Mouse (Mus musculus) hindbrain, embryonic 13.5 days (tissue): Measurements from ENCODE around the gene Qprt. TPM values are rescaled to one million over a fixed set of nuclear protein-coding genes. Genes with fewer than 3 reads are reported as not detected.

Source experiments
- ATAC-seq: fragments of 200-750 bp; cut with Nextera tagmentation; 2 replicates; pipeline ENCODE4 v1.8.0; 2017; ENCODE audit warnings: moderate TSS enrichment; ENCODE audit not compliant: low FRiP score
- H3K27ac ChIP-seq: fragments of 300-500 bp; sonication (generic); 2 replicates; pipeline ENCODE4 v1.5.1; 2015; ENCODE audit warnings: inconsistent platforms, mild to moderate bottlenecking, moderate library complexity
- H3K27me3 ChIP-seq: fragments of 300-500 bp; sonication (generic); 2 replicates; pipeline ENCODE4 v1.6.1; 2015; ENCODE audit warnings: mild to moderate bottlenecking, inconsistent platforms
- H3K36me3 ChIP-seq: fragments of 300-500 bp; sonication (generic); 2 replicates; pipeline ENCODE4 v1.6.1; 2015; ENCODE audit warnings: mild to moderate bottlenecking, inconsistent platforms
- H3K4me1 ChIP-seq: fragments of 300-500 bp; sonication (generic); replicated peaks from 2 replicates; pipeline ENCODE4 v1.6.1; 2015; ENCODE audit warnings: inconsistent platforms
- H3K4me2 ChIP-seq: fragments of 300-500 bp; sonication (generic); 2 replicates; pipeline ENCODE4 v1.6.1; 2015; ENCODE audit warnings: inconsistent platforms, mild to moderate bottlenecking, moderate library complexity
- H3K4me3 ChIP-seq: fragments of 300-500 bp; sonication (generic); 2 replicates; pipeline ENCODE4 v1.5.1; 2015; ENCODE audit warnings: mild to moderate bottlenecking, inconsistent platforms
- H3K9ac ChIP-seq: fragments of 300-500 bp; sonication (generic); 2 replicates; pipeline ENCODE4 v1.6.1; 2015; ENCODE audit warnings: mild to moderate bottlenecking, inconsistent platforms
- H3K9me3 ChIP-seq: fragments of 300-500 bp; sonication (generic); 2 replicates; pipeline ENCODE4 v1.6.1; 2016; ENCODE audit warnings: inconsistent platforms
- WGBS: fragments of 180-500 bp; shearing (Covaris S2); methylation state at CpG from one replicate; pipeline ENCODE4 v1.1.7; 2015; 5-methylcytosine and 5-hydroxymethylcytosine counted together
- polyA plus RNA-seq: library from polyadenylated mRNA; unstranded; fragments of >200 nt; fragmentation: Nextera tagmentation; extraction: Ambion mirVana; gene quantifications from 2 replicates; pipeline ENCODE4 v1.2.1, GENCODE M21; 2015

The Qprt gene
- polyA plus RNA-seq, 1 experiment from 2014 or later = 0.68 TPM

DNA sequence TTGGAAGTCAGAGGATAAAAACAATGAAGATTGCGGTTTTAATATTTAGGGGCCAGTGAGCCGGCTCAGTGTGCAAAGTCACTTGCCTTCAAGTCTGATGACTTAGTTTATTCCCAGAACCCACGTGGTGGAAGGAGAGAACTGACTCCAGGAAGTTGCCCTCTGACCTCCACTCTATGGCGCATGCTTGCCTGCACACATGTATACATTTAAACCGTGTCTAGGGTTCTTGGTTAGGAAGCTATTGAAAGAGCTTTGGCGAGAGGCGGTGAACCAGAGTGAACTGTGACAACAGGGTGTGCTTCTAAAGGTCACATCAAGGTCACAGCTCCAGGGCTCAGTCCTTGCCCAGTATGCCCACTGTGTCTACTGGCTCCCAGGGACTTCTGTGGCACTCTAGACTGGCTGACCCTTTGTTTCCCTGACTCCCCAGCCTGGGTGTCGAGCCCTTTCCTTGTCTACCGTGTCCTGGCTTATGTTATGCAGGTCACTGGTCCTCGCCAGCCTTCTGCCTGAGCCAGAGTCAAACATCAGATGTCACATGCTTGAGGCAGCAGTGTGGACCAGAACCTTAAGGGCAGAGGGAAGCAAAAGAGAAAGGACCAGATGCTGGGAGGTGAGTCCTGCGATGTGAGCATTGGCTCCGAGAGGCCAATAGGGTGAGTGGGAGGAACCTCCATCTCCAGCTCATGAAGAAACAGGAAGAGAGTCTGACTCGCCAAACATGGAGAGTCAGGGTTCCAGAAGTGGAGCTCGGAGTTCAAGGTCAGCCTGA, 3.2 kb downstream of the Qprt start:
- Histone ChIP-seq H3K27me3 (peaks cover 52% of the 10 kb centered on the region), H3K4me3 (no peak overlapping the region), H3K4me1 (peaks cover 11% of the 10 kb centered on the region), H3K27ac (no peak overlapping the region), H3K9ac (no peak overlapping the region), H3K4me2 (no peak overlapping the region), H3K36me3 (no peaks in the 10 kb centered on the region), H3K9me3 (no peaks in the 10 kb centered on the region)
- WGBS = 37% methylated on average over 14 of the region's 14 CpGs
- ATAC-seq = no peak

DNA sequence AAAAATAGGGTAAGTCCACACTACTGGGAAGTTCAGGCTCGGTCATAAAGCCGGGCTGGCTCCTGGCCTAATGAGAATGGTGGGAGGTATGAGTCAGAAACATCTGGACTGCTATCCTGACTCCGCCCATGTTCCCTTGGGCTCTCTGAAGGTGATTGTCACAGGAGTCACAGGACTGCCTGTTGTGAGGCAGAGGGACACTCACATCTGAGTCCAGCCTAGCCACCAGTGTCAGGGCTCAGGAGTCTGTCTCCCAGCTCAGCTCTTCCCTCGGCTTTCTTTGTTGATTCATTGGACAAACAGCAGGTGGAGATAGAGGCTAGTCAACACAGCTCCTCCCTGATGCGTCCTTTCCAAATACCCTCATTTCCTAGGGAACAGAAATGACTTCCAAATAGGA, 4.1 kb downstream of the Qprt start:
- peaks cover 15% of the 10 kb centered on the region for H3K4me1 ChIP-seq
- no peaks in the 10 kb centered on the region for H3K9me3 ChIP-seq
- no peak overlapping the region for H3K4me3 ChIP-seq
- H3K4me2 ChIP-seq = no peak overlapping the region
- no peak overlapping the region; the same call in 1 of the 2 replicates for H3K9ac ChIP-seq
- no peak for ATAC-seq
- H3K36me3 ChIP-seq = no peaks in the 10 kb centered on the region
- peaks cover 45% of the 10 kb centered on the region for H3K27me3 ChIP-seq
- no peak overlapping the region for H3K27ac ChIP-seq
- WGBS = 49% methylated on average over 5 of the region's 5 CpGs

DNA sequence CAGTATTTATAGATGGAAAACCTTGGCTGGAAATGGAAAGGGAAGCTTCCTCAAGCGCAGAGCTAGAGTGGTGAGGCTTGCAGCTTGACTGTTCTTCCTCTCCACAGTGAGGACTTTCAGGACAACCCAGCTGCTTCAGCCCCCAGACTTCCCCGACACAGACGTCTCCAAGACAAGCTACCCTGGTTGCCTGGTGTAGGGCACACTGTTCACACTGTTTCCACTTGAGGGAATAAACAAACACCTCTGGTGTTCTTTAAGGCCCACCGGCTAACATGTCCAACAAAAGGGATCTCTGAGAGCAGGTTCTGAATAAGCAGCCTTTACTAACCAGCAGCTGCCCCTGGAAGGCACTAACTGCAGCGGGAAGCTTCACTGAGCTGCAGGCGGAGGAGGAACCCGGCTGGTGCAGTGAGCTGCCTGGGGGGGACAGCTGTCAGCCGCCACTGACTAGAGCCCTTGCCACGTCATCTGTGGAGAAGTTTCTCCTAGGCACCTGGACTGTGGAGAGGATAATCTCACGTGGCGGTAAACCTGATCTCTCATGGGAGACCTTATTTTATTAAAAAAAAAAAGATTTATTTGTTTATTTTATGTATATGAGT, 5.6 kb downstream of the Qprt start:
- no peak overlapping the region for H3K4me3 ChIP-seq
- H3K27me3 ChIP-seq = peaks cover 32% of the 10 kb centered on the region
- no peak overlapping the region for H3K9ac ChIP-seq
- ATAC-seq = no peak
- no peaks in the 10 kb centered on the region for H3K9me3 ChIP-seq
- no peaks in the 10 kb centered on the region for H3K36me3 ChIP-seq
- H3K4me2 ChIP-seq = no peak overlapping the region
- 48% methylated on average over 11 of the region's 11 CpGs for WGBS
- peaks cover 14% of the 10 kb centered on the region for H3K4me1 ChIP-seq
- no peak overlapping the region; the same call in 1 of the 2 replicates for H3K27ac ChIP-seq

DNA sequence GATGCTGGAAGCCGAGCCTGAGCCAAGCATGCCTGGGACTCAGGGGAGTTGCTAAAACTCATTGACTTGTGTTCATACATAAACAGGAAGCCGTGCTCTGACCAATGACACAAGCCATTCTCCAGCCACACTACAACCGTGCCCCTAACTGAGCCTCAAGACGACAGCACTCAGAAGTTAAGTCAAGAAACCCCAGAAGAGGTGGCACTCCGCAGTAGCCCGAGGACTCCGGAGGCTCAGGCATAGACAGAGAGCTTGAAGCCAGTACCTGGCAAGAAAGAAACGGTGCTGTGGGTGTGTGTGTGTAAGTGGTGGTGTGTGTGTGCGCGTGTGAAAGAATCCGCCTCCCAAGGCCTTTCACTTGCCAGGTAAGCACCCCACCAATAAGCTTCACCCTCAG, 7.1 kb downstream of the Qprt start:
- H3K4me1 ChIP-seq = 0 out of 2 replicates have a peak, but pooled peaks cover 8% of the 10 kb centered on the region
- H3K36me3 ChIP-seq = no peaks in the 10 kb centered on the region
- no peak overlapping the region for H3K4me3 ChIP-seq
- no peak overlapping the region for H3K27ac ChIP-seq
- H3K9me3 ChIP-seq = no peaks in the 10 kb centered on the region
- H3K9ac ChIP-seq = no peak overlapping the region
- 83% methylated on average over 11 of the region's 11 CpGs for WGBS
- ATAC-seq = no peak
- no peak overlapping the region for H3K4me2 ChIP-seq
- peaks cover 17% of the 10 kb centered on the region for H3K27me3 ChIP-seq

DNA sequence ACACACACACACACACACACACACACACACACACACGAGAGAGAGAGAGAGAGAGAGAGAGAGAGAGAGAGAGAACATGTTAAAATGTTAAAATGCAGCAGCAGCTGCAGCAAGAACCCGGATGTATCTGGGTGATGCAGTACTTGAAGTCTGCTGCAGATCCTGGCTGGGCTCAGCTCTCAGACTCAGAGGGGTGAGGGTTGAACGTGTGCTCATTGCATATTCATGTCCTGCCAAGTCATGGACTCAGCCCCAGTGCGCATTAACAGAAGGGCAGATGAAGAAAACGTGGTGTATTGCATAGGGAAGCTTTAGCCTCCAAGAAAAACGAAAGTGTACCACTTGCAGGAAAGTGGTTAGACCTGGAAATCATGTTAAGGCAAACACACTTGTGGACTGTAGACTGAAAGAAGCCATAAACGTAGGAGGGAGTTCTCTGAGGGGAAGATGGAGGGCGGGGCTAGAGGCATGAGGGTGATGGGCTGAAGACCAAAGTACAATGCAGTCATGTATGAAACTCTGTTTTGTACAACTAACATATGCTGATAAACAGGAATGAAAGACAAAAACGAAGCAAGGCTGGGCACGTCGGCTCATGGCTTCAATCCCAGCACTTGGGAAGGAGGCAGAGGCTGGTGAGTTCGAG, 8.3 kb downstream of the Qprt start:
- Histone ChIP-seq H3K4me1 (0 out of 2 replicates have a peak, but pooled peaks cover 8% of the 10 kb centered on the region), H3K4me2 (no peak overlapping the region), H3K27me3 (0 out of 2 replicates have a peak, but pooled peaks cover 5% of the 10 kb centered on the region), H3K9me3 (no peaks in the 10 kb centered on the region), H3K27ac (no peak overlapping the region), H3K36me3 (no peaks in the 10 kb centered on the region), H3K9ac (no peak overlapping the region), H3K4me3 (no peak overlapping the region)
- 57% methylated on average over 12 of the region's 12 CpGs for WGBS
- no peak for ATAC-seq

DNA sequence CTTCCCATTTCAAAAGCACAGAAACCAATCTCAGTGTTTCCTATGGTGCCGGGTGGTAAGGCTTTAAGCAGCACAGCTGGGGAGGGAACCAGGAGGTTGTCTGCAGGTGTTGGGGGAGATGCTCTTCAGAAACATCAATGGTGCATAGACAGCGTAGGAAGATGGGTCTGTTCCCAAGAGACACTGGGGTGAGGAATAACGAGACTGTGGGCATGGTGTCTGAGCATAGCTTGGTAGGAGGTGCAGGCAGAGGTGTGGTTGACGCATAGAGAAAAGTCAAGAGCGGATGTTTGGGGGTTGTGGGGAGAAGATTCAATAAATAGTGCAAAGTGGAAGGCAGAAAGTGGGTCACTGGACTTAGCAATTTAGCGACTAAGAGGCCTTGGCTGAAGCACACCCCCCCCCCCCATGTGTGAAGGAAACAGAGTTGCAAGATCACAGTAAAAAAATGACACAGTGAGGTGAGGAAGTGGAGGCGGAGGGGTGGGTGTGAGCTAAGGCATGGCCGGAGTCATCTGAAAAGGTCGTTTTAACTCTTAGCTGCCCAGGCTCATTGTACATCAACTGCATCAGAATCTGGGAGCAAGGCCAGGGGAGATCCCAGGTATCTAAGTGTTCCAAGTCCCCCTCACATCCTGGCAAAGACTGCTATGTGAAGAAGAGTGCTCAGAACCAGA, 9.0 kb downstream of the Qprt start:
- Histone ChIP-seq H3K9ac (no peak overlapping the region), H3K4me3 (no peak overlapping the region), H3K9me3 (no peaks in the 10 kb centered on the region), H3K36me3 (no peaks in the 10 kb centered on the region), H3K4me1 (0 out of 2 replicates have a peak, but pooled peaks cover 6% of the 10 kb centered on the region), H3K27ac (no peak overlapping the region), H3K27me3 (0 out of 2 replicates have a peak, but pooled peaks cover 5% of the 10 kb centered on the region), H3K4me2 (no peak overlapping the region)
- no peak for ATAC-seq
- WGBS = 57% methylated on average over 9 of the region's 9 CpGs

DNA sequence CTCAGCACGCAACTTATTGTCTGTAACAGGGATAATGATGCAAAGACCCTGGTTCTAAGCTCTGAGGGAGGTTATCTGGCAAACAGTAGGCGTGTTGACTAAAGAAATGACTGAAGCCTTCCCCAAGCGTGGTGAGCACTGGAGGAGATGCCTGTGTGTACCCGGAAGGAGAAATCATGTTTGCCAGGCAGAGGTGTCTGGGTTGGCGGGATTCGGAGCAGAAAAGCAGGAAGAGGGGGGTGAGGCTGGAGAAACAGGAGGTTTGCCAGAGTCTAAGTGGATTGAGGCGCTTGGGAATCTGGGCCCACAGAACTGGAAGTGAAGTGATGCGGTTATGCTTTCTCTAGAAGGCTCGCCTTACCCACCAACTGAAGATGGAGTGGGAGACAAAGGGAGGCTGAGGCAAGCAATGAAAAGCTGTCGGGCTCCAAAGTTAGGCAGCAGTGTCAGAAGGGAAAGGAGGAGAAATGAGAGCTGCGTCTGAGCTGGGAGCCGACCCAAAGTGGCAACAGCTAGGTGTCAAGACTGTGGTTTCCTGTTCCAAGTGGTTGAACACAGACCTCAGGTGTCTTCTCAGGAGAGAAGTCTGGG, 9.7 kb downstream of the Qprt start:
- Histone ChIP-seq H3K36me3 (no peaks in the 10 kb centered on the region), H3K9me3 (no peaks in the 10 kb centered on the region), H3K9ac (no peak overlapping the region), H3K4me3 (no peak overlapping the region), H3K4me1 (0 out of 2 replicates have a peak, but pooled peaks cover 4% of the 10 kb centered on the region), H3K27me3 (0 out of 2 replicates have a peak, but pooled peaks cover 5% of the 10 kb centered on the region), H3K27ac (no peak overlapping the region), H3K4me2 (no peak overlapping the region)
- ATAC-seq = no peak
- 83% methylated on average over 12 of the region's 12 CpGs for WGBS

DNA sequence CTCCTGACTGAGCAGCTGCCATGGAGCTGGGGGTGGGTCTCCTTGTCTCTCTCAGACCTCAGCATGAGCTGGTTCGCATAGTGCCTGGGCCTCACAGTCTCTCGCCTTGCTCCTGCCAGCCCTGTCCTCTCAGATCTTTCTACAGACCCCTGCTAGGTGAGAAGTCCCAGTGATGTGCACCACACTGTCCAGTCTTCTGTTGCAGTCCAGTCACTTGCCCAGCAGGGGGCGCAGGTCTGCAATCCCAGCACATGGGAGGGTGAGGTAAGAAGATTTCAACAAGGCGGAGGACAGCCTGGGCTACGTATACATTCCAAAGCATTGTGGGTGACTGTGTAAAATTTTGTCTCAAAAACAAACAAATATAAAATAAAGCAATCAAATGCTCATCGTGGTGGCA, 10.6 kb downstream of the Qprt start:
- Histone ChIP-seq H3K36me3 (no peaks in the 10 kb centered on the region), H3K27me3 (0 out of 2 replicates have a peak, but pooled peaks cover 5% of the 10 kb centered on the region), H3K4me2 (no peak overlapping the region), H3K4me1 (0 out of 2 replicates have a peak, but pooled peaks cover 4% of the 10 kb centered on the region), H3K4me3 (no peak overlapping the region), H3K9me3 (no peaks in the 10 kb centered on the region), H3K9ac (no peak overlapping the region), H3K27ac (no peak overlapping the region)
- 47% methylated on average over 6 of the region's 6 CpGs for WGBS
- no peak for ATAC-seq

DNA sequence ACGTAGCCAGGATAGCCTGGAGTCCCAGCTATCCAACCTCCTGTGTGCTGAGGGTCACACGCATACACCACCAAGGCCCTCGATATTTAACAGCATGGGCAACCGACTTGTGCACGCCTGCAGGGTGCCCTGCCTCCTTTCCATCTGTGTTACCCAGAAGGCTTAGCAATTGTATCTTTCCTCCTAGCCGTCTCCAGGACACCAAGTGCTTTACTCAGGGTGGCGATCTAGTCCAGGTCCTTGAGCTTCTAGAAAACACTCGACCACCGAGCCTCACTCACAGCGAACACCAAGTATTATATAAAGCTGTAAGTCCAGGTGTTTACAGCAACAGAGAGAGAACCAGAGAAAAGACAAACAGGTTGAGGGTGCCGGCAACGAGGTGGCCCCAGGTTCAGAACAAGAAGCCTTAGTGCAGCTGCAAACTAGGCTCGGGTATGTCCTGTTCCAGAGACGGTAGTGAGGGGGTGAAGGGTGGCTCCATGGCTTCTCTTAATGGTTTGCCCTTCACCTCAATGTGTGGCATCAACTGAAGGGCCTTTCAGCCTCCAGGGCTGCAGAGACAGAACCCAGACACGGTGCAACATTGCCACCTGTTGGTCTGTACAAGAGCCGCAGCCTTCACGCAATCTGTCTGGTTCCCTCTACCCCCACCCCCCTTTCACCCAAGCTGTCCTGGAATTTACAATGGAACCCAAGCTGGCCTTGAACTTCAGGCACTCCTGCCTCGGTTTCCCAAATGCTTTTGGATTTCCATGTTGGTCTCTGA, 11.6 kb downstream of the Qprt start:
- Histone ChIP-seq H3K4me1 (0 out of 2 replicates have a peak, but pooled peaks cover 4% of the 10 kb centered on the region), H3K4me3 (no peak overlapping the region), H3K4me2 (no peak overlapping the region), H3K9me3 (no peaks in the 10 kb centered on the region), H3K27me3 (no peaks in the 10 kb centered on the region), H3K9ac (no peak overlapping the region), H3K36me3 (no peaks in the 10 kb centered on the region), H3K27ac (no peak overlapping the region)
- WGBS = 49% methylated on average over 18 of the region's 18 CpGs
- peak; percentile 46; the same call in 1 of the 2 replicates for ATAC-seq

DNA sequence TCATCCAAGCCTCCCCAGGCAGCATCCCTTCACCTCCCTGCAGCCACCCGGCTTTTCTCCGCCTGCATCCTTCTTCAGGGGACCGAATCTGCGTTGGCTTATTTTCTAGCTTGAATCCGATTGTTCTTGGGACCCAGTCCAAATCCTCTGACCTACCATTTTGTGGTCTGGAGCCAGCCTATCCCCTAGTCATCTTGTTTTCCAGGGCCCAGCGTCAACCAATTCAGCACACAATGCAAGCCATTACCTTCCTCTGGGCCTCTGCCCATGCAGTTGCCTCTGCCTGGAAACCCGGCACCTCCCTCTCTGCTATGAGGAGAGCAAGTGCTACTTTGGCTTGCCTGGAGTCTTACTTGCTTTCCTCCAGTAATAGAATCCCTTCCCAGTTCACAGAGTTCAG, 16.5 kb downstream of the Qprt start:
- no peak for ATAC-seq
- H3K36me3 ChIP-seq = no peaks in the 10 kb centered on the region
- H3K4me2 ChIP-seq = no peak overlapping the region

More for the DNA sequence above, 16.5 kb downstream of the Qprt start:
- Histone ChIP-seq H3K27me3 (no peaks in the 10 kb centered on the region), H3K27ac (peak overlapping the region; percentile 48; the same call in 1 of the 2 replicates), H3K4me1 (peaks cover 6% of the 10 kb centered on the region; the same call in 1 of the 2 replicates), H3K9ac (0 out of 2 replicates have a peak overlapping the region, but pooled peaks have one; percentile 5), H3K9me3 (no peaks in the 10 kb centered on the region), H3K4me3 (no peak overlapping the region)
- WGBS = 73% methylated on average over 7 of the region's 7 CpGs
